Mouse (Mus musculus) cerebellum, adult 2 months (tissue): ENCODE measurements around the gene Cdc42bpa.

ENCODE experiments used
- CTCF ChIP-seq: fragments of 200-500 bp; IDR thresholded peaks from 2 replicates; pipeline ENCODE4 v1.5.1; 2011; ENCODE audit warnings: low read depth, mild to moderate bottlenecking, control low read depth, low read length, moderate library complexity, borderline replicate concordance; ENCODE audit not compliant: insufficient read depth
- POLR2A ChIP-seq: fragments of 200-500 bp; IDR thresholded peaks from 2 replicates; pipeline ENCODE4 v1.6.1; 2011; ENCODE audit warnings: low read length, control low read depth, borderline replicate concordance; ENCODE audit not compliant: insufficient read depth

DNA sequence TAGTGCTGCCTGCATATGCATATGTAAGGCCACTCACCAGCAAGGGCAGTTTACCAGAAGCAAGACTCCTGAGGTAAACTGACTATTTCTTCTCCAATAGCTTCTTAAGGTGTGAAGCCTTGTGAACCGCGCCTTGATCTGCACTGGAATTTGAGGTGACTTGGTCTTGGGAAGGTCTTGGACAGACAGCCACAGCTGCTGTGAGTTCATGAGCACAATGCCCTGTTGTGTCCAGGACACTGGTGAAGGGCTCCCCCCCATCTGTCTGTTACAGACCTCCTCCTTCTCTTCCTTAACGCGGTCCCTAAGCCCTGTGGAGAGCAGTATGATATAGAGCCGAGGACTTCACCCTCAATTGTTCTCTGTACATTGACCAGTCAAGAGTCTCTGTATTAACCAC, 138.2 kb downstream of the Cdc42bpa start:
- TF ChIP-seq CTCF (no peak), POLR2A (no peak)
